Mouse (Mus musculus) E14TG2a.4 (cell line): ENCODE measurements at regions not wholly inside any gene's neighbourhood (a gene's known extent, or its start where the extent isn't known, plus 50 kb on each side); places are given as distances from the start of the nearest gene placed in this dataset.

Experiments
- CTCF ChIP-seq: conservative IDR thresholded peaks from 2 replicates; pipeline ENCODE4 v1.5.1; 2014; ENCODE audit warnings: low read length
- NANOG ChIP-seq: IDR thresholded peaks from 2 replicates; pipeline ENCODE4 v1.6.1; 2014; ENCODE audit warnings: borderline replicate concordance, low read length, mixed read lengths
- POU5F1 ChIP-seq: IDR thresholded peaks from 2 replicates; pipeline ENCODE4 v1.6.1; 2014; ENCODE audit warnings: low read length, borderline replicate concordance

DNA sequence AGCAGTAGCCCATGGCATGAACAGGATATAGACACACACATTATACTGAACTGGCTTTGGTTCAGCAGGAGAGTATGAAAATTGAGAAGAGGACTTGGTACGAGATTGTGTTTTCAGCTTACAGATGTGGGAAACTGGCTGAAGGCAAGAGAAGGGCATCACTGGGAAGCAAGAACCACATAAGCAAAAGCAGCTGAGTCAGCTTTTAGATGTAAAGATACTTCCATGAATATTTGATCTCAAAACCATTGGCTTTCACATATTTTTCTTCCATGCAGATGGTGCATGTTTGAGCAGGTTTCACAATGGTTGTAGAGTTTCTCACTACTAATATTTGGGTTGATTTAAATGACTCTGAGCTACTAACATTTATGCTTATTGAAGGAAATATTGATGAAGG, 389.9 kb downstream of the D3Ertd751e start:
- no peak for TF ChIP-seq CTCF
- no peak for TF ChIP-seq POU5F1
- no peak for TF ChIP-seq NANOG
